Mouse (Mus musculus) CH12.LX (cell line): ENCODE measurements around the gene Sec63.

Experiments used
- BHLHE40 ChIP-seq: IDR thresholded peaks from 2 replicates; pipeline ENCODE4 v1.6.1; 2011; ENCODE audit warnings: mild to moderate bottlenecking, low read depth, low read length, improper control_type of control experiment
- CTCF ChIP-seq, 2 experiments: IDR thresholded peaks in 1 of 2; conservative IDR thresholded peaks in 1 of 2; 2 replicates each; pipeline ENCODE4 v1.5.1; 2011 to 2012; ENCODE audit warnings: low read depth in 2 of 2, low read length in 2 of 2, improper control_type of control experiment in 1 of 2, inconsistent platforms in 1 of 2, mild to moderate bottlenecking in 1 of 2, moderate library complexity in 1 of 2
- E2F4 ChIP-seq: IDR thresholded peaks from 2 replicates; pipeline ENCODE4 v1.6.1; 2011; ENCODE audit warnings: low read depth, low read length, improper control_type of control experiment; ENCODE audit not compliant: insufficient replicate concordance
- EP300 ChIP-seq: IDR thresholded peaks from 2 replicates; pipeline ENCODE4 v1.6.1; 2011; ENCODE audit warnings: low read length, improper control_type of control experiment
- HCFC1 ChIP-seq: IDR thresholded peaks from 2 replicates; pipeline ENCODE4 v1.6.1; 2012; ENCODE audit warnings: low read depth, mild to moderate bottlenecking, inconsistent platforms, low read length, improper control_type of control experiment
- POLR2A ChIP-seq: IDR thresholded peaks from 2 replicates; pipeline ENCODE4 v1.6.1; 2011; ENCODE audit warnings: low read depth, mild to moderate bottlenecking, improper control_type of control experiment, low read length
- TBP ChIP-seq: conservative IDR thresholded peaks from 2 replicates; pipeline ENCODE4 v1.6.1; 2011; ENCODE audit warnings: low read depth, low read length, improper control_type of control experiment
- USF1 ChIP-seq: IDR thresholded peaks from 2 replicates; pipeline ENCODE4 v1.6.1; 2014; ENCODE audit warnings: low read depth, mild to moderate bottlenecking, inconsistent platforms, low read length, improper control_type of control experiment
- ZNF384 ChIP-seq: IDR thresholded peaks from 2 replicates; pipeline ENCODE4 v1.6.1; 2012; ENCODE audit warnings: low read depth, low read length, improper control_type of control experiment, inconsistent platforms

- TF ChIP-seq CTCF (conservative IDR thresholded peaks at IDR 0.05 in 1 of 2, IDR thresholded peaks at IDR 0.05 in 1 of 2; ENCODE audit: low read depth in 2 of 2, low read length in 2 of 2) (no peak), USF1 (no peak), ZNF384 (no peak), POLR2A (no peak), E2F4 (no peak), HCFC1 (no peak), TBP (no peak), EP300 (no peak), BHLHE40 (no peak)
These were observed 9.5 kb upstream of the Sec63 start for GRCm38 (mm10) chr10:42751813-42752212.
